Mouse (Mus musculus) limb, embryonic 11.5 days (tissue): ENCODE measurements around the gene Peg3. TPM values are rescaled to one million over a fixed set of nuclear protein-coding genes. Genes with fewer than 3 reads are reported as not detected.

ENCODE experiments used
- ATAC-seq: fragments of 200-750 bp; cut with Nextera tagmentation; 2 replicates; pipeline ENCODE4 v1.8.0; 2017; ENCODE audit warnings: low read depth; ENCODE audit not compliant: insufficient number of reproducible peaks, low FRiP score, low TSS enrichment
- DNase-seq: peaks from one replicate; pipeline ENCODE4 v3.0.0-alpha.2; 2015; ENCODE audit warnings: low spot score
- H3K27ac ChIP-seq: fragments of 300-500 bp; sonication (generic); replicated peaks from 2 replicates; pipeline ENCODE4 v1.5.1; 2014; ENCODE audit warnings: low read depth, mild to moderate bottlenecking, low read length
- H3K27me3 ChIP-seq: fragments of 300-500 bp; sonication (generic); 2 replicates; pipeline ENCODE4 v1.6.1; 2014; ENCODE audit warnings: mild to moderate bottlenecking, low read length, mixed read lengths; ENCODE audit not compliant: control insufficient read depth, insufficient read depth
- H3K36me3 ChIP-seq: fragments of 300-500 bp; sonication (generic); 2 replicates; pipeline ENCODE4 v1.6.1; 2014; ENCODE audit warnings: mild to moderate bottlenecking, low read length, moderate library complexity, mixed read lengths; ENCODE audit not compliant: control insufficient read depth, insufficient read depth
- H3K4me1 ChIP-seq: fragments of 300-500 bp; sonication (generic); 2 replicates; pipeline ENCODE4 v1.6.1; 2014; ENCODE audit warnings: low read length, mixed read lengths; ENCODE audit not compliant: control insufficient read depth, insufficient read depth
- H3K4me2 ChIP-seq: fragments of 300-500 bp; sonication (generic); 2 replicates; pipeline ENCODE4 v1.6.1; 2014; ENCODE audit warnings: low read depth, mild to moderate bottlenecking, moderate library complexity; ENCODE audit not compliant: severe bottlenecking
- H3K4me3 ChIP-seq: fragments of 300-500 bp; sonication (generic); 2 replicates; pipeline ENCODE4 v1.5.1; 2014; ENCODE audit warnings: low read depth, low read length
- H3K9ac ChIP-seq: fragments of 300-500 bp; sonication (generic); 2 replicates; pipeline ENCODE4 v1.6.1; 2014; ENCODE audit warnings: mild to moderate bottlenecking, low read length
- H3K9me3 ChIP-seq: fragments of 300-500 bp; sonication (generic); 2 replicates; pipeline ENCODE4 v1.6.1; 2016; ENCODE audit warnings: low read length; ENCODE audit not compliant: control insufficient read depth
- WGBS: fragments of 180-500 bp; shearing (Covaris S2); extraction: QIAGEN DNeasy Blood & Tissue Kit; methylation state at CpG from one replicate; pipeline ENCODE4 v1.1.7; 2014; 5-methylcytosine and 5-hydroxymethylcytosine counted together
- polyA plus RNA-seq: library from polyadenylated mRNA; unstranded; fragments of >200 nt; fragmentation: Nextera tagmentation; extraction: Ambion mirVana; gene quantifications from 2 replicates; pipeline ENCODE4 v1.2.1, GENCODE M21; 2014

Gene Peg3
- polyA plus RNA-seq, 1 experiment from 2014 or later = 342 TPM

- no peak overlapping the region for H3K4me2 ChIP-seq
- ATAC-seq (peak; percentile 55; the same call in 1 of the 2 replicates), DNase-seq (no peak)
- no peak overlapping the region for H3K9ac ChIP-seq
- 0 out of 2 replicates have a peak, but pooled peaks cover 4% of the 10 kb centered on the region for H3K4me1 ChIP-seq
- WGBS = 32% methylated on average over 6 of the region's 6 CpGs
- H3K36me3 ChIP-seq = no peaks in the 10 kb centered on the region
- no peaks in the 10 kb centered on the region for H3K27me3 ChIP-seq
- no peak overlapping the region for H3K27ac ChIP-seq
- H3K4me3 ChIP-seq = no peak overlapping the region
- no peaks in the 10 kb centered on the region for H3K9me3 ChIP-seq
Observed at GRCm38 (mm10) chr7:6760170-6760569, 29.9 kb upstream of the Peg3 start.

- H3K27me3 ChIP-seq = no peaks in the 10 kb centered on the region
- DNase-seq (no peak), ATAC-seq (no peak)
- no peak overlapping the region for H3K4me2 ChIP-seq
- no peak overlapping the region for H3K27ac ChIP-seq
- H3K4me3 ChIP-seq = no peak overlapping the region
- H3K9me3 ChIP-seq = no peaks in the 10 kb centered on the region
- WGBS = 73% methylated on average over 12 of the region's 12 CpGs
- no peak overlapping the region for H3K9ac ChIP-seq
- no peaks in the 10 kb centered on the region for H3K36me3 ChIP-seq
- H3K4me1 ChIP-seq = 0 out of 2 replicates have a peak, but pooled peaks cover 4% of the 10 kb centered on the region
Observed at GRCm38 (mm10) chr7:6759698-6760097, 29.5 kb upstream of the Peg3 start.

GRCm38 (mm10) chr7:6756777-6757291 is 26.6 kb upstream of the Peg3 start:
- H3K27ac ChIP-seq = no peak overlapping the region
- WGBS = 78% methylated on average over 4 of the region's 4 CpGs
- H3K36me3 ChIP-seq = no peaks in the 10 kb centered on the region
- H3K4me1 ChIP-seq = peaks cover 9% of the 10 kb centered on the region; the same call in 1 of the 2 replicates
- H3K4me2 ChIP-seq = no peak overlapping the region
- no peaks in the 10 kb centered on the region for H3K9me3 ChIP-seq
- ATAC-seq (no peak), DNase-seq (no peak)
- H3K27me3 ChIP-seq = no peaks in the 10 kb centered on the region
- H3K9ac ChIP-seq = no peak overlapping the region
- H3K4me3 ChIP-seq = no peak overlapping the region

GRCm38 (mm10) chr7:6753440-6753839 is 23.2 kb upstream of the Peg3 start:
- Histone ChIP-seq H3K9ac (no peak overlapping the region), H3K9me3 (no peaks in the 10 kb centered on the region), H3K4me3 (no peak overlapping the region), H3K27ac (0 out of 2 replicates have a peak overlapping the region, but pooled peaks have one; percentile 25), H3K4me1 (peaks cover 9% of the 10 kb centered on the region; the same call in 1 of the 2 replicates), H3K36me3 (no peaks in the 10 kb centered on the region), H3K4me2 (no peak overlapping the region), H3K27me3 (no peaks in the 10 kb centered on the region)
- peak; percentile 79; the same call in 1 of the 2 replicates for ATAC-seq
- 10% methylated on average over 4 of the region's 4 CpGs for WGBS
- DNase-seq = peak; percentile 45

GRCm38 (mm10) chr7:6749196-6749595 is 19.0 kb upstream of the Peg3 start:
- 40% methylated on average over 7 of the region's 7 CpGs for WGBS
- no peak for ATAC-seq
- H3K9me3 ChIP-seq = no peaks in the 10 kb centered on the region
- no peak overlapping the region for H3K9ac ChIP-seq
- H3K27me3 ChIP-seq = no peaks in the 10 kb centered on the region
- peak; percentile 44 for DNase-seq
- H3K36me3 ChIP-seq = no peaks in the 10 kb centered on the region
- no peak overlapping the region for H3K4me2 ChIP-seq
- peaks cover 12% of the 10 kb centered on the region for H3K4me1 ChIP-seq
- no peak overlapping the region for H3K27ac ChIP-seq
- H3K4me3 ChIP-seq = no peak overlapping the region

GRCm38 (mm10) chr7:6744281-6744904 is 14.2 kb upstream of the Peg3 start:
- 22% methylated on average over 10 of the region's 10 CpGs for WGBS
- H3K36me3 ChIP-seq = peaks cover 3% of the 10 kb centered on the region; the same call in 1 of the 2 replicates
- H3K9ac ChIP-seq = no peak overlapping the region
- no peaks in the 10 kb centered on the region for H3K27me3 ChIP-seq
- H3K9me3 ChIP-seq = no peaks in the 10 kb centered on the region
- 0 out of 2 replicates have a peak overlapping the region, but pooled peaks have one; percentile 25 for H3K27ac ChIP-seq
- H3K4me2 ChIP-seq = no peak overlapping the region
- peaks cover 11% of the 10 kb centered on the region for H3K4me1 ChIP-seq
- H3K4me3 ChIP-seq = no peak overlapping the region
- ATAC-seq (no peak; the same call in 1 of the 2 replicates), DNase-seq (peak; percentile 47)

GRCm38 (mm10) chr7:6736060-6736459 is 5.8 kb upstream of the Peg3 start:
- H3K27ac ChIP-seq = no peak overlapping the region
- no peak overlapping the region for H3K4me2 ChIP-seq
- H3K9me3 ChIP-seq = no peaks in the 10 kb centered on the region; the same call in 1 of the 2 replicates
- 63% methylated on average over 1 of the region's 1 CpGs for WGBS
- no peak overlapping the region for H3K9ac ChIP-seq
- DNase-seq = no peak
- H3K36me3 ChIP-seq = no peaks in the 10 kb centered on the region
- no peaks in the 10 kb centered on the region for H3K27me3 ChIP-seq
- H3K4me3 ChIP-seq = no peak overlapping the region
- ATAC-seq = no peak
- H3K4me1 ChIP-seq = no peaks in the 10 kb centered on the region

- Histone ChIP-seq H3K4me1 (no peaks in the 10 kb centered on the region), H3K27me3 (no peaks in the 10 kb centered on the region), H3K9me3 (peaks cover 34% of the 10 kb centered on the region), H3K27ac (peak overlapping the region; percentile 56; the same call in 1 of the 2 replicates), H3K4me2 (peak overlapping the region; percentile 45), H3K36me3 (no peaks in the 10 kb centered on the region), H3K9ac (peak overlapping the region; percentile 54), H3K4me3 (peak overlapping the region; percentile 63)
- WGBS = 53% methylated on average over 4 of the region's 4 CpGs
- ATAC-seq (no peak), DNase-seq (no peak)
Observed at GRCm38 (mm10) chr7:6731930-6732329, 1.7 kb upstream of the Peg3 start.
